Mouse (Mus musculus): Measurements from ENCODE around the gene Flt1.

GRCm38 (mm10) chr5:147634016-147634415 is 91.8 kb downstream of the Flt1 start:
- TF ChIP-seq POLR2A (IDR thresholded peaks at IDR 0.05; ENCODE audit: borderline replicate concordance, low read depth, low read length) (no peak), CTCF (IDR thresholded peaks at IDR 0.05; ENCODE audit: low read depth, low read length) (no peak)
